Mouse (Mus musculus) heart, adult 9 months (tissue): ENCODE data around the gene Cox11.

Source experiments
- DNase-seq, 2 experiments: peaks; one replicate each; pipeline ENCODE4 v3.0.0; 2022; ENCODE audit warnings: low spot score in 2 of 2

Gene Cox11

DNA sequence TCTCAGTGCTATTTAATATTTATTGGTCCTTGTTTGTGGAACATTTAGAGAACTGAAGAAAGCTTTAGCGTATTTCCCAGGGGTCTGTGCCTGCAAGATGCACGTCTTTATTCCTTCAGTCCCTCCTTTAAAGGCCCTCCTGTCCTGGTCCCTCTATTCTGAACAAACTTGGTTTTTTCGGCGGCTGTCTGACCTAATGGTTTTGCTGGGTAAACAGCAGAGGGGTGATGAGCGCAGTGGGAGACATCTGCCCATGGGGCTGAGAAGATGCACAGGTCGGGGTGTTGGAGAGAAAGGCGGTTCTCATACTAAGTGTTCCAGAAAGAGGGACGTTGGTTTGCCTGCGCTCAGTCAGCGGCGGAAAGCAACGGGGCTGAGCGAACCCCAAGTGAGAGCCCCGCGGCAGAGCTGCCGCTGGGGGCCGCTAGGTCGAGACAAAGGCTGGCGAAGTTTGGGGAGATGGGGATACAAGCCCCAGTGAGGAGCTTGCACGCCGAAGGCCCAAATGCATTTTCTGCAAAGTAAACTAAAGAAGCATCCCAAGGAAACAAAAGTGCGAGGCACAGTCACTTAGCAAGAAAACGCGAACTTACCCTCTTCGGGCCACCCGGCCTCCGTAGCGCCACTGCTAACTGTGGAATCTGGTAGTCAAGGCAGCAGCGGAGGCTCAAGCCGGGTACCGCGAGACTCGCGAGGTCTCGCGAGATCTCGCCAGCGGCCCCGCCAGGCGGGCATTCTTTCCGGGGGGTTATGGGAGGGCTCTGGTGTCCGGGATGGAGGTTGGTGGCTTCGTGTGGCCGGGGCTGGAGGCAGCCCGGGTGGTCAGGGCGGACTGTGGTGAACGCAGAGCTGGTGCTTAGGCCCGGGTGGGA lies at the start of gene Cox11, which contains the start of gene Stxbp4:
TSS of gene Cox11 (plus strand) at position 734 of the 872 bp plus-strand sequence.
TSS of gene Stxbp4 (minus strand) at position 645 of the 872 bp plus-strand sequence.
- DNase-seq, result peak; percentile 92 to 93

DNA sequence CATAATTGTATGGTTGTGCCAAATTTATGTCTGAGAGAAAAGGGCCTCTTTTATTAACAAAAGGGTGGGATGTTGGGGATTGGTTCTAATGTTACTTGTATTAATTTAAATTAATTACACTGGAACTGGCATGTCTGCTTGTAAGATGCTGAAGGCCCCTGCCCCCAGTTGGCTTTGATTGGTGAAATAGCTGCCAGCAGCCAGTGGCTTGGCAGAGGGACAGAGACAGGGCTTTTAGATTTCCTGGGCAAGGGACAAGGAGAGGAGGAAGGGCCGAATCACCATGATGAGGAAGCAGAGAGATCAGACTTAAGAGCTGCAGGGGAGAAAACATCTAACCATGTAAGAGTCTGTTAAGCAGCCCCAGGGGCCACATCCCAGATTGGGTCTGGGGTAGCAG lies 47.0 kb upstream of the Cox11 start:
- DNase-seq, result no peak

DNA sequence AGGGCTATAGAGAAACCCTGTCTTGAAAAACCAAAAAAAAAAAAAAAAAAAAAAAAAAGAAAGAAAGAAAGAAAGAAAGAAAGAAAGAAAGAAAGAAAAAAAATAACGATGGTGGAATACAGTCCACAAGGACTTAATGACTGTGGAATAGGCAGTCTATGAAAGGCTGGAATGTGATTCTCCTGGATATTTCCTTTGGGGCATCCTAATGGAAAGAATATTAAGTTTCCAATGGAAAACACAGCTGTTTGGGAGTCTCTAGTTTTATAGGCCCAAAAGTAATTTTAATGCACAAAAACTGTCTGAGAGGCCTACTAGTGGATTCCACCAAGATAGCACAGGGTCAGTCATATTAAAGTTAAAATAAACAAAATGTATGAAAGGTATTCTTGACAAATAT lies 42.1 kb upstream of the Cox11 start:
- DNase-seq, result no peak

DNA sequence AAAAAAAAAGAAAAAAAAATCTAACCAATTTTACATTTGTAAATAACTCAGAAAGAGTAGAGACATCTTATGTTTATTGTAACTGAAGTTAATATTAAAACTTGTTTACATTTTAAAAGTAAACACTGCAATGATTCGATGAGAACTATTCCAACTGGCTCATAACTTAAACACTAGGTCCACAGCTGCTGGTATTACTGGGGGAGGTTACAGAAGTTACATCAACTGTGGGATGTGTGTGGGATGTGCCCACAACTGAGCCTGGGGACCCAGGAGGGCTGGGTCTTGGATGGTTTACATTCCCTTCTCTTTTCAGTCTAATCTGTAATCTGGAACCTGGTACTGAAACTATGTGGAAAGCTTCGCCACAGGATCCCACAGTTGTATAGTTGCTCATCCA lies 34.9 kb upstream of the Cox11 start:
- DNase-seq, result no peak

DNA sequence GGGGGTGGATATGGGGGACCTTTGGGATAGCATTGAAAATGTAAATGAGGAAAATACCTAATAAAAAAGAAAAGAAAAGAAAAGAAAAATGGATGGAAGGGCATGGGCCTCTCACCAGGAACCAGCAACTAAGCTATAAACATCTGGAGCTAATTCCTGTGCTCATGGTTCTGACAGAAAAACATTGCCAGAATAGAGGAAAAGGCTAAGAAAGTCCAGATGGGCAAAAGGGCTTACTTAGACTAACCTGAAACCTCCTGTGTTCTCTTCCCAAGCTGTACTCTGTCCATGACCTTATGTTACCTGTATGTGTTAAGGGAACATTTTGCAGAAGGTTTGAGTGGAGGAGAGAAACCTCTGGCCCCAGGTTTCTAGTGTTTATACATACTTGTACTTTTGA lies 25.9 kb upstream of the Cox11 start:
- DNase-seq, result no peak

DNA sequence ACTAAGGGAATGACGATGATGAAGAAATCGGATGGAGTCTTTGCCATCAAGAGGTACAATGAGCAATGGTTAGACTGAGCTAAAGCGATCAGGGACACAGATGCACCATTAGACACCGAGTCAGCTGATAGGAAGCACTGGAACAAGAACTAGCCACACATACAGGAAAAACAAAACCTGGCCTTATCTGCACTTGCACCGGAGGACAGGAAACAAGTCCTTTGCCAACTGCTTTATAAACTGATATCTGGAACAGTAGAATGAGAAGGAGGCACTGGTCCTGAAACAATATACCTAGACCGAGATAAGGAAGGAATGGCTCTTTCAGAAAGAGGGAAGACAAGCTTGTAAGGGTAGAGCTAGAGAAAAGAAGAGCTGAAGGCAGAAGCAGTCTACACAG lies 23.2 kb upstream of the Cox11 start:
- DNase-seq, result no peak

DNA sequence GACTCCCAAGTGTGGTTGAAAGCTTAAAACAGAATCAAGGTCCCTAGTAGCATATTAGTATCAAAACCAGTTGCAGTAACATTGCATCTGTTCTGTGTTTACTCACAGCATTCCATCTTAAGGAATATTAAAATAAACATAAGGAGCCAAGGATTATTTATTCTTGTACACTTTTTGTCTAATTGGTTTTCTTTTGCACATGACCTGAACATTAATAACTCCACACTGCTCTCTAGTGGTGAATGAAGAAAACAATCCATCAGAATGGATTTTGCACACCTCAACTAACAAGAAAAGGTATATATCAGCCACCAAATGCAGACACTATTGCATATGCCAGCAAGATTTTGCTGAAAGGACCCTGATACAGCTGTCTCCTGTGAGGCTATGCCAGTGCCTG lies 21.5 kb upstream of the Cox11 start:
- DNase-seq, result no peak

DNA sequence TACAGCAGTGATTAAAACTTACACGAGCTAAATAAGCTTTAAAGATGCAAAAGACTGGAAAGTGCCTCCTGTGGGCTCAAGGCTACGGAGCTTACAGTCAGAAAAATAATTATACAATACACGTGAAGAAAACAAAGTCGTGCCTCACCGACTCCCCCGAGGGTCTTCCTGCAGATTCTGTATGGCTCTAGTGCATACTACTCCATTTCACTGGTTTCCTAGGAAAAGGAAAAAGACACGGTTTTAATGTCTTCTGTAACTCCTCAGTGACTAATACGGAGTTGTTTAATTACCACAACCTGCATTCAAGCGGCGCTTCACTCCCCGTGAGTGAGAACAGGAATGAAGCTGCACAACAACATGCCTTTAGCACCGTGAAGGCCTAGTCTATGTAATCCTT lies 15.9 kb upstream of the Cox11 start:
- DNase-seq, result no peak

DNA sequence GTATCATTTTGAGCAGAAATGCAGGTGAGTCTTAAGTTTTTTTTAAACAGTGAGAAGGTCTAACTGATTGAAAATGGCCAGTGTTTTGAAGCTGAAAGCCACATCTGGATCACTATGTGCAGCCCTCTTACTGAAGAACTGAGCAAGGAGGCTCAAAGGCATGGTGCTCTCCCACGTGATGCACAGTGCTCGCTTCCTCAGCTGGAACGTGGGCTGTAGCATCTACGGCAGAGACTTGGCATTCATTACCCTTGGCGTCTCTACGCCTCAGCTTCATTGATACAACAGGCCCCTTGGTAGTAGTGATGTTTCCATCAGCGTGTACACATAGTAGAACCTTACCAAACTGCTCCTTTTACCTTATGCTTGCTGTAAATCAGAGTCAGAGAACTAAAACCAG lies 15.5 kb upstream of the Cox11 start:
- DNase-seq, result no peak

DNA sequence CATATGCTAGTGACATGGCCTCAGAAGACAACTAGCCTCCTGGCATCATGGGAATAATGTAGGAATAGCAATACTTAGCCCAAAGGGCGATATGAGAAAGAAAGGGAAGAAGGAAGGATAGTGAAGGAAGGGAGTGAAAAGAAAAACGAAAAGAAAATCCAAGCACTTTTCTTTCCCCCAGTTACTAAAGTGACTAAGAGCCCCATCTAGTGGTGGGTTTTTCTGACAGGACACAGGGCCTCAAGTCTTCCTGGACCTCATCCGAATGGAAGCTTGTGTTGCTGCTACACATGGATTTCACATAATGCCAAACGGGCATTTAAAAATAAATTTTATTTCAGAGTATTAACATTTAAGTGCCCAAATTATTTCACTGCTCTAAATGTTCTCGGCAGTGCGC lies 14.5 kb upstream of the Cox11 start:
- peak in 1 of 2 experiments; percentile 14 for DNase-seq

DNA sequence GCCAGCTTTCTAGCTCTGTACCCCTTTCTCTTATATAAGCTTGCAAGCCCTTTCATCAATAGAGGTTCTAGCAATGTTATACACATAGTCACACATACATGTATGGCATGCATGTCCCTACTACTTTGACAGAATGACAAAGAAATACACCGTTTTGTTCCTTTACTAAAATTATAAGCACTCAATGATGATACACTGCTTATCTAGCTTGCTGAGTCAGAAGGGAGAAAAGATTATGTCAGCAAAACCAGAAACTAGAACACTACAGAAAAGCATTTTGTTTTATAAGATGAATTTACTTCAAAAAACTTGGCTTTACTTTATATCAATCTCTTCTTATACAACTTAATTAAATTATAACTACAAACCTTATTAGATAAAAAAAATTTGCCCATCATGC lies 12.8 kb upstream of the Cox11 start:
- DNase-seq, result no peak

DNA sequence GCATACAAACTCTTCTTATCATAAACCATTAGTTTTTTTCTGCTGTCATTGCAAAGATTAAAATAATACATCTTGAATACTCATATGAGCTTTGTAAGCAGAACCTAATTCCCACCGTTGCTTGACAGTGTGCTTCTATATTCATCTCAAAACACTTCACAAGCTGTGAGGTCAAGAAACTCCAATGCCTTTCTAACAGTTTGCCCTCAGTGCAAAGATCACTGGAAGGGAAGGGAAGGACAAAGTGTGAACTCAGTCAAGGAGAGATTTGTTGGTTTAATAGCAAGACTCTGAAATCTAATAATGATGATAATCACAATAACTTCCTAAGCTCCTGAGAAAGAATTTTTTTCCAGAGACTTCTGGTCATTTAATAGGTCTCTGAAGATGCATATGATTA lies 10.2 kb upstream of the Cox11 start:
- DNase-seq, result no peak

DNA sequence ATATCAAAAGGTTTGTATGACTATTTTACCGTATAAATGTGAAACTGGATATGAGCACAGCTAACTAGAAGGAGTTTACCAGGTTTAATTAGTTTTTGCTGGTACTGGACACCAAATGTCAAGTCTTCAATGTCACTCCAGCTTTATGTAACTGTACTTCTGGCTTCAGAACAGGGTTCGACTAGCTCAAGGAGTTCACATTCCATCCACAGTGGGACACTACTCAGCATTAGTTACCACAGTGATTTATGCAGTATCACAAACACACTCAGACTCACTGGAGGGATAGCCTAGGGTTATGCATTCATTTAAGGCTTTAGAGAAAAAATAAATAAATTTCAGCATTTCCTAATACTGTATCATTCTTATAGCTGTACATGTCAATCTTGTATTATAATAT lies 5.5 kb upstream of the Cox11 start:
- no peak for DNase-seq

DNA sequence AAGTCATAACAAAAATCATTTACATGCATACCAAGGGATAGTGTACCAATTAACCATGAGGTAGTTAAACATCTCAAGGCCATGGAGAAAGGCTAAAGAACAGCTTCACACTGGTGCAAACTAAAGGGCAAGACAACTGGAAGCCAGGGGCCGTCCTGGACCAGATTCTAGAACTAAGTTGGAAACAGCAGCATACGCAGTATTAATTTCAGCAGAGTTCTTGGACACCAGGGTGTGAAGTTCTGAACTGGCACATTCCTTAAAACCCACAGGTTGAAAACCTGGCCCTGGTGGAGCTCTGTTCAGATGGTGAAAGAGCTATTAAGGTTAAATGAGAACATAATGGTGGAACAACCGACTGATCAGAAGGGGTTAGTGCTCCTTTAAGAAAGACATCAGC lies 3.3 kb upstream of the Cox11 start:
- DNase-seq, result no peak

DNA sequence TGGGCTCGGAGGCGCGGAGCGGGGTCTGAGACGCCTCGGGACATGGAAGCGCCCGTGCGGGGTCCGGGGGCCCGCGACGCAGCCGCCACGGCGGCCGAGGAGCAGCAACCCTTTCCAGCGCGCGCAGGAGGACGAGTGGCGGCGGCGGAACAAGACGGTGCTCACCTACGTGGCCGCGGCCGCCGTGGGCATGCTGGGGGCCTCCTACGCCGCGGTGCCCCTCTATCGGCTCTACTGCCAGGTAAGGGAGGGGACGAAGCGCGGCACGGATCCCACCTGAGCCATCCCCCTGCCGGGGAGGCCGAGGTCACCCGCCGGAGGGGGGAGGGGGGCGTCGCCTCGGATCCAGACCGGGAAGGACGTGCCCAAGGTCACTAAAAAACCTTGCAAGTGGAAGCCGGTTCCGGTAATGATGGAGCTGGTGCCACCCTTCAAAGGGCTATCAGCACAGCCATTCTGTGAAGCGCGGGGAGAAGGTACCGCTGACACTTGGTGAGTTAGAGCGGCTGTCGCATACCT lies 398 bp downstream of the Cox11 start:
- peak; percentile 14 to 21 for DNase-seq

DNA sequence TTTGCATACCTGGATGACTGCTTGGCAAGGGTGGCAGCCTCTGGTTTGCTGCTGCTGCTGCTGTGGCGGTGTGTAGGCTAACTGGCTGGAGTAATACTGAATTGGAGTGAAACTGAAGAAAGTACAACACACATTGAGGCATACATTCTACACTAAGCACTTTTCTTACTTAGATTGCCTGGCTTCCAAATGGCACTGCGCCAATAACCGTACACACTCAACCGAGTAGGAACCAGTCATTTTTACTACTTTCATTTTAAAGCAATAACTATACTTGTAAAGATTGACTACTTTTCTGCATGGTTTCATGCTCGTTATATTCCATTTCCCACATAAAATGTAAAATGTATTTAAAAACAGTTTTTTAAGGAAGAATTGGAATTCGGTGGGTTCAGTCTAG lies 11.8 kb downstream of the Cox11 start:
- no peak for DNase-seq

DNA sequence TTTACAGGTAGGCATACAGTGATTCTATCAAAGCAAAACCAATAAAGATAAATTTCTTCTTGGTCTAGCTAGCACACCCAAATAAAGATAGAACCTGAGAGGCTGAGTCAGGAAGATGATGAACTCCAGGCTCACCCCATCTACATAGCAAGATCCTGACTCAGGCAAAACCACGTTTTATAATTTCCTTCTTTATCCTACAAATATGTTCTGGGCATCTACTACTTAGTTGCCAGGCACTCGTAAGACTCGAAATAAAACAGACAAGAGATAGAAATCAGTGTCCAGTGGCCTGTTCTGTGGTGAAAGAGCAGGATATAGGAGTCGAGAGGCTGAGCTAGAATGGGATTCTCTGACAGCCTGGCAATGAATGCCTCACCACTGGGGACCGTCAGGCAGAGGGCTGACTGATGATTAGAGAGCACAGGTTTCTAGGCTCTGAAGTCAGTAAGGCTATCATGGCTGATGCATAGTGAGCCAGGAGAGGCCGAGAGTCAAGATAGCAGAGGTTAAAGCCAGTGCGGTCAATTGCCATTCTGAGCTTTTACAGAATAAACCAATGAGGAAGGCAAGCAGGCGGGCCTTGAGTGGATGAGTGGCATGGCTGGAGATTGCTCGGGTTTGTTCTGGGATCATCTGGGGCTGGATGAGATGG lies 12.4 kb downstream of the Cox11 start:
- no peak for DNase-seq

DNA sequence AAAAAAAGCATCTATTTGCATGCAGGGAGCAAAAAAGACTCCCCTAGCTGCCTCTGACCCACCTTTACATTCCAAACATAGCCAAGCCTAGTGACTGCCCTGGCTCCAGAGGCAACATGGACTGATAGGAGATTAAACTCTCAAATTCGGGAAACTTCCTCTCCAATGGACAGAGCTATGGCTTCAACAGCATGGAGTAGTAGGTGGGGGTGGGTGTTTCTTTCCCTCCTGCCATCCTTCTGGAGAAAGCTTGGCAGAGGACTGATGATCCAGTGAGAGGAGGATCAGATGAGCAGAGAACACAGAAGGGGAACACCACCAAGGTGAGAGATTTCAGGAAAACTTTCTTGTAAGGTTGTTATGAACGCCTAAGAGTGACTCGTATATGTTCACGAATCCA lies 14.6 kb downstream of the Cox11 start:
- DNase-seq, result no peak

DNA sequence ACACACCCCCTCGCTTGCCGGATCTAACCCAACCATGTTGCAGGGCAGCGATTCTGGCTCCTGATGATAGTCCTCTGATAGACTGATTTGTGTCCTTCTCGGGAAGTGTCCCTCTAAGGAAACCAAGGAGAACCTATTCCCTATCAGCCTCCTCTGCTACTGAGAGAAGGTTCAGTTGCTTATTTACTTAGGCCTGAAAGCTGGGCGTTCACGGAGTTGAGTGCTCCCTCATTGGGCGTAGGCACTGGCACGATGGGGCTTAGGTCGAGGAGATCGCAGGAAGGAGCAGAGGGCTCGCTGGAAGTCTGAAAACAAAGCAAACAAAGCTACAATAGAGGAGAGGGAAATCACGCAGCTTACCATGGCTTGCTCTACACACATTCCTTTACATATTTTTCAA lies 19.6 kb downstream of the Cox11 start:
- DNase-seq, result no peak

DNA sequence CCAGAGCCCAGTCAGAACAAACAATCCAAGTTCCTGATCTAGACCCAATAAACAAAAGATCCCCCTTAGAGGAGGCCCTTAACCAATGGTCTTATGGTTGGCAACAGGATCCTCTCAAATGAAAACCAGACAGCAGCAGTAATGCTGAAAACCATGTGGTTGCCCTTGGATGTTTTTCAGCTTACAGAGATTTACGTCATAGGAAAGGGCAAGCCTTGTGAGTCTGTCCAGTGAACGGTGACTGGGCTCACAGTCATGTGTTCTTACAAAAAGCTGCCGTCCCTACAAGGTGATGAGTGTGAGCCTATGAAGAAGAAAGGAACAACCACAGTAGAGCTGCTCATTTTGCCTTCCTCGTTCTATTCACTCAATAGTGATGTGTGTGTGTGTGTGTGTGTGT lies 22.7 kb downstream of the Cox11 start:
- DNase-seq, result no peak

DNA sequence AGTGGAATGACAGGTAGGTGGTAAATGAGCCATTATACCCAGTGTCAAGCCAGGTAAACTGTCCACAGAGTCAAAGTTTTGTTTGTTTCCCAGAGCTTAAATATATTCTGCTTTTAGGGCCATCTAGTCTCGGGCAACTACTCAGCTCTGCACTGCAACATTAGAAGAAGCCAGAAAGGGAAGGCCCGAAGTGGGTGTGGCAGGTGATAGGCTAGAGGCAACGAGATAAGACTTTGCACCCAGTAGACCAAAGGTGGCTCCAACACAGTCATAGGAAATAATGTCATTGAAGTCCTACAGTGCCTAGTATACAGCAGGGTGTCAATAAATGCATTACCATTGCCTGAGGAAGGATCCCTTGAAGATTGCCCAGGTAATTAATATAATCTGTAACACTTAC lies 25.1 kb downstream of the Cox11 start:
- no peak for DNase-seq

DNA sequence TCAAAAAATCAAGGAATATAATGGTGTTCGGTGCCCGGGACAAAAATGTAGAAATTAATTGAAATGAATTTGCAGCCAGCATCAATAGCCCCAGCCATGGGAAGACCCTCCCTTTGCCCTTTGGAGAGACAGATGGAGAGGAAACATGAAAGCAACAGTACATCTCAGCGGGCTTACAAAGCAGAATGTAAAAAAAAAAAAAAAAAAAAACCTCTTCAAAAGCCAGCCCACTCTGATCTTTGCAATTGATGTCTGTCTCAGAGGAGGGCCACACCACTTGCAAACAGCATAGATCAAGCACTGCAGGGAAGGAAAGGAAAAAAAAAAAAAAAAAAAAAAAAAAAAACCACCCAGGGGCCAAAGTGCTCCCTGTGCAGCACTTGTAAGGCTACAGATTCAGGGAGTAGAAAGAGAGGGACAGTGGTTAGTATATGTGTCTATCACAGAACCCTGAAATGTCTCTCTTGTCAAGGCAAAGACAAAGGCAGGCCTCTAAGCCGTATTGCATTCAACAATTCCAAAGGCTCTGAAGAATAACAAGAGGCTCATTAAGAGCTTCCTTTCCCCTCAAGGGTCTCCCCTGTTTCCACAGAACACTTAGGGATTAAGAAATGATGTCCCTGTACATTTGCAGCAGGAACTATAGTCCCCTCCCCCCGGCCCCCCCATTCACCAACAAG lies 25.8 kb downstream of the Cox11 start:
- no peak for DNase-seq
